Mouse (Mus musculus) lung, adult 18-20 months (tissue): ENCODE results near the gene Dab2.

Experiments
- DNase-seq, 2 experiments: peaks; one replicate each; pipeline ENCODE4 v3.0.0; 2022; ENCODE audit warnings: mixed read lengths in 2 of 2

Dab2 gene

DNA sequence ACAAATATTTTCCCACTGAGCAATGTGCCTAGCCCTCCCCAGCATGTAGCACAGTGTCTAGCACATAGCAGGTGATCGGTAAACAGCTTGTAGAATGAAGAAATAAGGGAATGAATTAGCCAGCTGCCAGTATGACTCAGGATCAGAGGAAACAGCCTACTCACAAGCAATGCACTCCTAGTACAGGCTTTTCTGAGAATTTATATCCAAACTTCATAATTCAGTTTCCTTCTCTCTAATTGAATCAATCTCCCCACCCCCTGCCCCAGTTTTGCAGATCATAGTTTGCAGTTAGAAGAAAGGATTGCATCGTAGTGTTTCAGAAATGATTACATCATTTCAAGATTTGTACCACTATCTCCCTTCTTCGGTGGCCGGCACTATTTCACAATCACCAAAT lies 26.4 kb downstream of the Dab2 start:
- DNase-seq, result no peak

DNA sequence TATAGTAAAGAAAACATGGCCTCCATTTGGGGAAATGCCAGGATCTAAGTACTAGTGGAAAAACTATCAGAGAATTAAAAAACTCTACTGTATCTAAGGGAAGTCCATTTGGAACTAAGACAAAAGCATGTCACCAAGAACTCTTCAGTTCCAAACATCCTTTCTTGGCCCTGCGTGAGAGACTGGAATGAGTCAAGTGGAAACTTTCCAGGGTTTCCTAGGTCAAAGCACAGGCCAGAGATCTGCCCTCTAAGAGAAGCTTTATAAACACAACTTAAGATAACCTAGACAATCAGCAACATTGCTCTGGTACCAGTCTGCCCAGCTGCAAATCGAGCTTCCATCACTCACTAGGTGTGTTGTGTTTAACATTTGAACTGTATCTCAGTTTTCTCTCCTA lies 31.8 kb downstream of the Dab2 start:
- no peak for DNase-seq

- no peak for DNase-seq
Observed at GRCm38 (mm10) chr15:6334664-6335206, 35.1 kb downstream of the Dab2 start.

- DNase-seq, result no peak
Observed at GRCm38 (mm10) chr15:6339767-6340166, 40.2 kb downstream of the Dab2 start.

DNA sequence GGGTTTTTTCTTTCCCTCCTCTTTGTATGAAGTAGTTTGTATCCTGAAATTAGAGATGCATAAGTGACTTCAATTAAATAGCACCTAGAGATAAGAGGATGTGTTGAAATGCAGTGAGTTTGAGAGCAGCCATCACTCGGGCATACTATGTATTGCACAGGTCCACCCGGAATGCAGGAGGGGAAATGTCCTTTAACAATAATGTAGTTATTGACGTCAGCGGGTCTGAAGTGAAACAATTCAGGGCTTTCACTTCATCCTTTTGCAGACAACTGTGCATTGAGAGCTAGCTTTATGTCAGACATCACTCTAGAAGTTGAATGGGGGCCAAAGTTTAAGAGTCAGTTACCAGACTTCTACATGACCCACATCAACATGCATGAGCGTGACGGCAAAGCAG lies 40.8 kb downstream of the Dab2 start:
- no peak for DNase-seq

DNA sequence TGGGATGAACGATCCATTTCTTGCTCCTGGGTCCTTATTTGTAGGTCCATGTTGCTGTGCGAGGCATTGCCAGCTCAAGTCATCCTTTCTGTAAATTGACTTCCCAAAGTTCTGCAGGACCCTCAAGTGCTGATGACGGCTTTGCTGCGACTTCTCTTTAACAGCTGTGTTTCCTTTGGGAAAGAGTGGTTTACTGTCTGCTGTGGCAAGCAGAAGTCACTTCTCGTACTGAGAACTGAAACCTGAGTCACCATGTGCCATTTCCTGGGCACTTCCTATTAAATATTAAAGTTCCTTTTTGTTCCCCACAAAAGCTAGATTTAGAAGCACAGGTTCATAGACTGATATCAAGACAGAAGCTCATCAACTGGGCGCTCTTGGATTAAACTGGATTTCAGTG lies 41.8 kb downstream of the Dab2 start:
- DNase-seq, result peak; percentile 10 to 23

GRCm38 (mm10) chr15:6353901-6354300 lies 54.3 kb downstream of the Dab2 start:
- no peak for DNase-seq

DNA sequence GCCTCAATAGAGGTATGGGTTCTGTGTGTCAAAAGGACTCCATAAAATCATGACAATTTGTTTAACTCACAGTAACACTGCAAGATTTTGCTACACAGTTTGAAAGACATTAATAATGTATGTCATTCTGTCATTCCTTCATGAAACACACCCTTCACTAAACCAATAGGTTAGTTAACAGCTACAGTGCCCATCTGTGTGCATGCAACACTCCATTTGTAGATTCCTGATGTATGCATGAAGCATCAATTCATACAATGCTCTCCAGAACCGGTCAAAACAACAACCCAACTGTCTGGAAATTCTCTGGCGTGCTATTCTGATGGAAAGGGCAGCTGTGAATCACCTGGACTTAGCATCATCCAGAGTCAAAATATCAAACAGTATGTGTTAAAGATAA lies 60.3 kb downstream of the Dab2 start:
- DNase-seq, result no peak

DNA sequence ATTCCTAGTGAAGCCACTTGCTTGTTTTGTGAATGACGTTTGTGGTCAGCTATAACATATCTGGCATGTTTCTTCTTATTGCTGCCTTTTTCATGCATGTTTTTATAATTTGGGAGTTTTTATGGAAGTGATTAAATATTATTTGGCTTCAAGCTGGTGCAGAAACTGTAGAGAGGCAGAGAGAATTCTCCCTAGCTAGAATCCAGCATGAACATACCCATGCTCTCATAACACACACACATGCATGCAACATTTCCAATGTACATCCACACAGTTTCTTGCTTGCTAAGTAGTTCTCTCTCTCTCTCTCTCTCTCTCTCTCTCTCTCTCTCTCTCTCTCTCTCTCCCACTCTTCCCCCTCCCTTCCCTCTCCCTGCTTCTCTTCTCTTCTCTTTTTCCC lies 70.4 kb downstream of the Dab2 start:
- no peak for DNase-seq

GRCm38 (mm10) chr15:6371486-6371885 lies 71.9 kb downstream of the Dab2 start:
- DNase-seq, result no peak

GRCm38 (mm10) chr15:6375016-6375415 lies 75.4 kb downstream of the Dab2 start:
- no peak for DNase-seq

DNA sequence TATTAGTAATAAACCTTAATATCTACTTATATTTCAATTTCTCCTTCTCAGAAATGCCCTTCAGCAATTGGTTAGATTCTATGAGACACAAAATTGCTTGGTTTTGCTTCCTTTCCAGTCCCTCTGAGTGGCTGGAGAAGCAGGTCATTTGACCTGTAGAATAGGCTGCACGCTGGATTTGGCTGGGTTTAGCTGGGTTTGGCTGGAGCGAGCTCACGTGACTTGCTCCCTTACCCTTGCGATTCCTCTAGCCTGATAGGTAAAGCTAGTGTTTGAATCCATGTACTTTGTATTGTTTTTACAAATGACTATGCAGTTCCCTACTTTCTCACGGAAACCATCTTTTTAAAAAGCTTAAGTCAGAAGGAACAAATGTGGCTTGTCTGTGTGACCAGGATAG lies 76.4 kb downstream of the Dab2 start:
- no peak for DNase-seq

GRCm38 (mm10) chr15:6376785-6377184 lies 77.2 kb downstream of the Dab2 start:
- DNase-seq, result no peak

DNA sequence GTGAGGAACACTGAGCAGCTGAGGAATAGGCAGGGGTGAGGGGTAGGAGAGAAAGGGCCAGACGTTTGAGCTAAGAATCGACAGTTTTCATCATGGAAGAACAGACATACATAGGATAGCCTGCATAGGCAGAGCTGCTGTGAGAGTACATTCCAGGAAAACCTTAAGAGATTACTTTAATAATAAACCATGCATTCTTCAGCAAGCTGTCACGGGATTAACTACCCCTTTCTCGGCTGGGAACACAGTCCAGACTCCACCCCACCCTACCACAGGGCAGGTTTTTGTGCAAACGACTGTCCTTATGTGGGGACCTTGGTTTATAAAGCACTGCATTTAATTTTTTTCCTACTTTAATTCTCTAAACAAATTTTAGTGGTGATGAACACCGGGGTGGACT lies 84.4 kb downstream of the Dab2 start:
- no peak for DNase-seq

- DNase-seq, result no peak
Observed at GRCm38 (mm10) chr15:6385241-6385640, 85.7 kb downstream of the Dab2 start.

DNA sequence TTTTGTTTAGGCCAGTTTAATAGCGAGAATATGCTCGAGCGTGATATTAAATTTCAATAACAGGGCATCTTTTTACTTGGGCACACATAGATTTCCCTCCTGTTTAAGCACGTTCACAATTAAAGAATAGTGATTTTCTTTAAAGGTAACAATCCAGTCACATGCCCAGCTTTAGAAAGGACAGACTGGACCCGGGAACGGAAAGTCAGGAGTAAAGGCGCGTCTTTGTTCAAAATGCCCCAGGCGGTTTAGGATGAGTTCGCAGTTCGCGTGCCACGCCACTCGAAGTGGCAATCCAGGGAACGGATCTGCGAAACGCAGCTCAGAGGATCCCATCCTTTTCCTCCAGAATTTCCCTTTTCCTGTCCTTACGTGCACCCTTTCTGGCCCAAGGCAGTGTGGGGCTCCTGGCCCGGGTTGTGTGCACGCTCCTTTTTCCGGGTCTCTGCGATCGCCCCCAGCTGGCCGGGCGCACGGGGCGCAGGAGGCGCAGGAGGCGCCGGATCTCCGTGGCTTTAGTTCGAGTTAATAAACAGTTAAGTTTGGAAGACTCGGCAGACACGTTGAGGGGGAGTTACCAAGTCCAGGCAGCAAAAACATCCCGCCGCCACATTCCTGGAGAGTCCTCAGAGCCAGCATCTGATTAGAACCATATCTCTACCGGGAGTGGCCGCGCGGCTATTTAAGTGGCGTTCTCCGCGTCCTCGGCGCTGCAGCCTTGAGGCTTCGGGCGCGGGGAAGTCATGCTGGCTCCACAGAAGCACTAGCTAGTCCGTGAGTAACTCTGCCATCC lies 86.8 kb downstream of the Dab2 start:
- DNase-seq, result peak; percentile 84 to 86

GRCm38 (mm10) chr15:6386961-6387728 lies 87.6 kb downstream of the Dab2 start:
- no peak for DNase-seq

GRCm38 (mm10) chr15:6387729-6388070 lies 88.1 kb downstream of the Dab2 start:
- no peak for DNase-seq

DNA sequence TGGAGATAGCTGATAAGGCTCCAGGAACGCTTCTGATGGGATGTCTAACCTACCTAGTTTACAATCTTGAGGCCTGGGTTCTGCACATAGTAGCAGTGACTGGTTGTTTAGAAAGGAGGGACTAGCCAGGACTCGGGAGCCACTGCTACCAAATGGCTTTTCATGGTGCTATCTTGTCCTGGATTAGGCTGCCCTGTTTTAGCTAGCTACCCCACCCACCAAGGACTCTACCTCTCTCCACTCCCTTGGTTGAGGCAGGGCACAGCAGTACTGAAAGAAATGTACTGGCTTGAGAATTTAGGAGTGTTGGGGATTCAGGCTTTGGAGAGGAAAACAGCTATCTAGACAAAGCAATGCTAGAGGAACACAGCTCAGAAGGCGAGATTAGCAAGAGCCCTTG lies 88.6 kb downstream of the Dab2 start:
- no peak for DNase-seq

DNA sequence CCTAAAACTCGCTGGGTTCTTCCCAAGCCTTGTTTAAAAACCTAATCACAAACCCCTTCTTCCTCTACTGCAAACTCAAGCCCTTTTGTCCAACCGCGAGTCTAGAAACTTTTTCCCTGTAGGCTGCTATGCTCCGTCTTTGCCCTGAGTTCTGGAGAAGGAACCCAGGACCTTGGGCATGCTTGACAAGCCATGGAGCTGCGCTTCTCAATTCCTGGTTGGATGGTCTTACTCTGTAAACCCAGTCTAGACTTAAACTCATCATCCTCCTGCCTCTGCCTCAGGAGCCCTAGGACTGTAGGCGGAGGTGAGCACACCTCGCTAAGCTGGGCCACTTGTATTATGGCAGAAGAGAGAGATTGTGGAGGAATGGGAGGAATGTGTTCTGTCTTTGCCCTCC lies 89.0 kb downstream of the Dab2 start:
- no peak for DNase-seq

- no peak for DNase-seq
Observed at GRCm38 (mm10) chr15:6390106-6390505, 90.5 kb downstream of the Dab2 start.

GRCm38 (mm10) chr15:6390657-6391056 lies 91.1 kb downstream of the Dab2 start:
- peak; percentile 61 to 62 for DNase-seq

GRCm38 (mm10) chr15:6391886-6392285 lies 92.3 kb downstream of the Dab2 start:
- no peak for DNase-seq

GRCm38 (mm10) chr15:6393624-6394023 lies 94.0 kb downstream of the Dab2 start:
- DNase-seq, result no peak
